Mouse (Mus musculus) bone marrow macrophage, adult 2 months (primary cell): ENCODE results near the gene Crocc.

Experiments
- CTCF ChIP-seq: IDR thresholded peaks from 2 replicates; pipeline ENCODE4 v1.5.1; 2012; ENCODE audit warnings: low read depth, mild to moderate bottlenecking, low read length, moderate library complexity
- POLR2A ChIP-seq: IDR thresholded peaks from 2 replicates; pipeline ENCODE4 v1.6.1; 2012; ENCODE audit warnings: mild to moderate bottlenecking, low read depth, low read length, borderline replicate concordance

DNA sequence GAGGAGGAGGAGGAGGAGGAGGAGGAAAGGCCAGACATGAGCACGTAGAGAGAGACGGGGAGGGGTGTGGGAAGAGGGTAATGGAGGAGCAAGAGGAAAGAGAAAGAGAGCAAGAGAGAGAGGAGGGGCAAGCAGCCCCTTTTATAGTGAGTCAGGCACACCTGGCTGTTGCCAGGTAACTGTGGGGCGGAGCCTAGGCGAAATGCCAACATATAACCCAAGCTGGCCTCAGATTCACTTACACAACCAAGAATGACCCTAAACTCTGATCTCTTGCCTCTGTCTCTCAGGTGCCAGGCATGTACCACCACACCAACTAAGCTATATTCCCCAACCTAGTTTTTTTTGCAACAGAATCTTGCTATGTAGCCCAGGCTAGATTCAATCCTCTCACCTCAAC is 77.5 kb downstream of the Crocc start:
- TF ChIP-seq CTCF, result no peak
- no peak for TF ChIP-seq POLR2A
